Mouse (Mus musculus): Measurements from ENCODE around the gene Gtpbp3.

DNA sequence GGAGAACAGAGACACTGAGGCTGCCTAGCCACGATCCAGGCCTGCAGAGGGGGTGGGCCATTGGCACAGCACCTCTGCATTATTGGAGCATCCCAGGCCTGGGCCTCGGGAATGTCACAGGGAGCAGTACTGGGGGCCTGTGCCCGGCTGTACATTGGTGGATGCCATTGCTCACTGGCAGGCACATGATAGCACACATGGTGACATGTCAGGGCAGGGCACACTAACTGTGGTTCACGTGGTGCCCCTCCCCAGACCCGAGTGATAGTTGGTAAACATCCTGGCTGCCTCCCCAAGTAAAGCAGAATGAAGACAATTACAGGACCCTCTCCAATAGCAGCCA lies 17.0 kb upstream of the Gtpbp3 start:
- TF ChIP-seq HCFC1 (IDR thresholded peaks at IDR 0.05; ENCODE audit: low read depth, low read length) (no peak), SMC3 (IDR thresholded peaks at IDR 0.05; ENCODE audit: low read depth, low read length) (no peak)

Data from MEL (cell line).